ENCODE assay signal across 10 mouse cellular contexts in the genomic region with DNA sequence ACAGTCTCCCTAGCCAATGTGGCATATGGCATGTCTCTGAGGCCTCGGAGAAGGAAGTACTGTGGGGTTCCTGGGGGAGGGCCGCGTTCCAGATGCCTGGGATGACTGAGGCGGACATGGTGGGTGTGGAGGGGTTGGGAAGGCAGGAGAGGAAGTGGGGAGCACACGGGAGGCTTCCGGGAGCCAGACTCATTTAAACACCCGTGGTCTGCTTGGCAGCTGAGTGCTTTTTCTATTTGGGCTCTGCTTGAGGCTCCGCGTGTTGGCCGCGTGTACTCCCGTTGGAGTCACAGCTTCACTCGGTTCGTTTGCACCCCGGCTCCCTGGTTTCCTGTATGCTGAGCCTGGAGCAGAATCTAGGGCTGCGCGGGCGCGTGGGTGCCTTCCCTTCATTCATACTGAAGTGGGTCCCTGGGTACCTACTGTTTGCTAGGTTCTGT. TPM values are rescaled to one million over a fixed set of nuclear protein-coding genes. Genes with fewer than 3 reads are reported as not detected.
DNase-seq lines count a peak whose midpoint lies in the region; ATAC-seq and TF ChIP-seq lines count a peak whose summit lies in the region.
"Had no signal": no experiment of that assay in that cellular context is flagged by ENCODE, and none has a peak within 500 bp of the region (broad histone marks: within the 10 kb centered on the region; RNA-seq: fewer than 3 reads in every experiment).

No protein-coding gene starts in this region.

- H3K36me3 ChIP-seq in midbrain, embryonic 10.5 days = no peaks in the 10 kb centered on the region
- H3K36me3 ChIP-seq in midbrain, postnatal 0 days (ENCODE audit: insufficient read depth, low read length) = no peaks in the 10 kb centered on the region
- H3K36me3 ChIP-seq in forebrain, embryonic 16.5 days (ENCODE audit: control insufficient read depth, insufficient read depth) = no peaks in the 10 kb centered on the region
- no peaks in the 10 kb centered on the region for H3K36me3 ChIP-seq in limb, embryonic 15.5 days
- H3K36me3 ChIP-seq: heart, embryonic 12.5 days had no signal

- H3K4me3 ChIP-seq in midbrain, embryonic 10.5 days = no peak overlapping the region
- no peak overlapping the region for H3K4me3 ChIP-seq in midbrain, postnatal 0 days (ENCODE audit: low read depth, low read length)
- H3K4me3 ChIP-seq in forebrain, embryonic 16.5 days (replicated peaks; ENCODE audit: low read length) = no peak overlapping the region
- no peak overlapping the region for H3K4me3 ChIP-seq in limb, embryonic 15.5 days
- H3K4me3 ChIP-seq: heart, embryonic 12.5 days had no signal

- no peak for TF ChIP-seq CTCF in midbrain, postnatal 0 days (IDR thresholded peaks at IDR 0.05)

- peaks cover 22% of the 10 kb centered on the region for H3K27me3 ChIP-seq in midbrain, embryonic 10.5 days (ENCODE audit: low read depth, poor library complexity, severe bottlenecking)
- no peaks in the 10 kb centered on the region for H3K27me3 ChIP-seq in midbrain, postnatal 0 days (ENCODE audit: insufficient read depth, low read length)
- no peaks in the 10 kb centered on the region for H3K27me3 ChIP-seq in forebrain, embryonic 16.5 days (replicated peaks; ENCODE audit: control insufficient read depth, insufficient read depth, low read length)
- H3K27me3 ChIP-seq in limb, embryonic 15.5 days = no peaks in the 10 kb centered on the region

- no peak overlapping the region for H3K4me2 ChIP-seq in midbrain, postnatal 0 days (ENCODE audit: low read depth, low read length, poor library complexity, severe bottlenecking)
- H3K4me2 ChIP-seq in forebrain, embryonic 16.5 days (ENCODE audit: low read length) = no peak overlapping the region
- H3K4me2 ChIP-seq in limb, embryonic 15.5 days = 0 out of 2 replicates have a peak overlapping the region, but pooled peaks have one; percentile 19
- H3K4me2 ChIP-seq: heart, embryonic 12.5 days had no signal

- 84% methylated on average over 19 of the region's 19 CpGs for WGBS in midbrain, embryonic 10.5 days
- WGBS in midbrain, postnatal 0 days = 65% methylated on average over 19 of the region's 19 CpGs
- WGBS in forebrain, embryonic 16.5 days = 45% methylated on average over 19 of the region's 19 CpGs
- WGBS in limb, embryonic 15.5 days = 39% methylated on average over 19 of the region's 19 CpGs

- peaks cover 90% of the 10 kb centered on the region for H3K4me1 ChIP-seq in midbrain, embryonic 10.5 days
- H3K4me1 ChIP-seq in midbrain, postnatal 0 days (ENCODE audit: insufficient read depth, low read length) = peaks cover 9% of the 10 kb centered on the region
- peaks cover 66% of the 10 kb centered on the region for H3K4me1 ChIP-seq in forebrain, embryonic 16.5 days (replicated peaks; ENCODE audit: control insufficient read depth, insufficient read depth, low read length)
- H3K4me1 ChIP-seq in limb, embryonic 15.5 days = peaks cover 92% of the 10 kb centered on the region

- DNase-seq in frontal cortex, postnatal 10 days (ENCODE audit: low spot score in 2 of 2) = no peak
- DNase-seq in midbrain, embryonic 10.5 days (ENCODE audit: low spot score) = no peak
- no peak for DNase-seq in midbrain, postnatal 0 days (ENCODE audit: low spot score)
- DNase-seq in ovary, postnatal 14 days (ENCODE audit: low spot score) = no peak
- DNase-seq: layer of hippocampus, postnatal 36 days had no signal

- no peaks in the 10 kb centered on the region for H3K9me3 ChIP-seq in midbrain, embryonic 10.5 days (replicated peaks)
- no peaks in the 10 kb centered on the region for H3K9me3 ChIP-seq in midbrain, postnatal 0 days (ENCODE audit: low read length)
- H3K9me3 ChIP-seq in forebrain, embryonic 16.5 days (ENCODE audit: control insufficient read depth, low read length) = no peaks in the 10 kb centered on the region
- no peaks in the 10 kb centered on the region for H3K9me3 ChIP-seq in limb, embryonic 15.5 days
- H3K9me3 ChIP-seq: heart, embryonic 12.5 days had no signal

- no peak overlapping the region for H3K9ac ChIP-seq in midbrain, postnatal 0 days (replicated peaks; ENCODE audit: low read length, poor library complexity, severe bottlenecking)
- H3K9ac ChIP-seq in forebrain, embryonic 16.5 days (replicated peaks; ENCODE audit: low read depth, low read length) = 0 out of 2 replicates have a peak overlapping the region, but pooled peaks have one; percentile 3
- no peak overlapping the region for H3K9ac ChIP-seq in limb, embryonic 15.5 days
- H3K9ac ChIP-seq: heart, embryonic 12.5 days had no signal

- ATAC-seq in frontal cortex, adult (ENCODE audit: low TSS enrichment) = peak; percentile 71
- ATAC-seq in midbrain, postnatal 0 days (ENCODE audit: low FRiP score) = no peak
- ATAC-seq in forebrain, embryonic 16.5 days = no peak
- ATAC-seq in limb, embryonic 15.5 days (ENCODE audit: insufficient number of reproducible peaks, low FRiP score, low TSS enrichment, low read depth) = no peak
- ATAC-seq in megakaryocyte-erythroid progenitor cell, adult 5-6 weeks (replicated peaks; ENCODE audit: low FRiP score, low TSS enrichment, poor library complexity, severe bottlenecking) = no peak

- peak overlapping the region; percentile 93 for H3K27ac ChIP-seq in midbrain, embryonic 10.5 days (replicated peaks)
- no peak overlapping the region for H3K27ac ChIP-seq in midbrain, postnatal 0 days (ENCODE audit: low read depth, low read length)
- H3K27ac ChIP-seq in forebrain, embryonic 16.5 days (ENCODE audit: low read length) = peak overlapping the region; percentile 58
- peak overlapping the region; percentile 76 for H3K27ac ChIP-seq in limb, embryonic 15.5 days

RNA-seq across cellular contexts. Expression of gene Gse1, which starts 40.3 kb away (rescaled TPM):
- polyA plus RNA-seq in midbrain, embryonic 10.5 days (2016; fragmentation: Nextera tagmentation; extraction: Ambion mirVana) = 12.7 and 15.6 TPM in 2 replicates
- total RNA-seq in midbrain, postnatal 0 days (2014; rRNA removed) = 47.3 and 51.3 TPM in 2 replicates
- polyA plus RNA-seq in midbrain, postnatal 0 days (2015; fragmentation: Nextera tagmentation; extraction: Ambion mirVana) = 9.9 and 12.4 TPM in 2 replicates
- 26.9 and 34.9 TPM in 2 replicates for polyA plus RNA-seq in forebrain, embryonic 16.5 days (2015; fragmentation: Nextera tagmentation; extraction: Ambion mirVana)
- polyA plus RNA-seq in limb, embryonic 15.5 days (2015; fragmentation: Nextera tagmentation; extraction: Ambion mirVana) = 6.8 and 7.3 TPM in 2 replicates
- total RNA-seq in megakaryocyte-erythroid progenitor cell, adult 5-6 weeks (2014; fragmentation: Nextera tagmentation) = 80.6 and 84.3 TPM in 2 replicates
- 21.8 and 27.2 TPM in 2 replicates for total RNA-seq in megakaryocyte-erythroid progenitor cell, adult 5-6 weeks (2017)
